Mouse (Mus musculus): ENCODE measurements at regions not wholly inside any gene's neighbourhood (a gene's known extent, or its start where the extent isn't known, plus 50 kb on each side); places are given as distances from the start of the nearest gene placed in this dataset.

DNA sequence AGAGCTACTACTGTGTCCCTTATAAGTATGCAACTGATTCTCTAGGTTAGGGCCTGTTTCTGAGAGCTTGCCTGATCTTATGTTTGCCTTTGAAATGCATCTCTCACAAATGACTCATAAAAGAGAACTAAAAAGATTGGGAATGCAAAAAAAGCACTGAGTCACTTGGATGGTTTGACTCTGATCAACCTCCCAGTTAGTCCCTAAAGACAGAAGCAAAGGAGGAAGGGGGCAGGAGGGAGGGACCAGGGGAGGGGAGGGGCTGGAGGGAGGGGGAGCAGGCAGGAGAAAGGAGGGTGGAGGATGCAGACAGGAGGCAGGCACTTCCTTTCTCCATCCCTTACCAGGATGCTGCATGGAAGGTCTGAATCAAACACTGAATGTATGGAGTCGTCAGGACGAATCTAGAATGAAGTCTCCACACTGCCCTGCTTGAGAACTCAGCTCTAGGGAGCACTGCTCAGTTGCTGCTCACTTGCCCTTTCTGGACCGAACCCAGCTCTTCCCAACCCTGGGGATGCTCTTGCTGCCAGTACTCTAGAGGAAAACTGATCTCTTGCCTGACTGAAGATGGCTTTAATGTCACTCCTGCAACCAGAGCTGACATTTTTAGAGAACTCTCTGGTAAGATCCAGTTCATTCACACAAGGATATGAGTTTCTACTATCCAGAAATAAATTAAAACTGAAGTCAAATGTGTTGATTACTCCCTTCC lies 201.7 kb downstream of the Hlx start:
- TF ChIP-seq POLR2A (IDR thresholded peaks at IDR 0.05; ENCODE audit: borderline replicate concordance, low read depth, low read length): no peak
- TF ChIP-seq CTCF (IDR thresholded peaks at IDR 0.05; ENCODE audit: low read depth, low read length): no peak

Measured in bone marrow macrophage, adult 2 months (primary cell).